Mouse (Mus musculus) erythroblast, embryonic 14.5 days (primary cell): ENCODE results near the gene Actr8.

ENCODE experiments used
- GATA1 ChIP-seq: IDR thresholded peaks from 2 replicates; pipeline ENCODE4 v1.6.1; 2012; ENCODE audit warnings: low read length, inconsistent platforms, mixed read lengths
- TAL1 ChIP-seq: IDR thresholded peaks from 3 replicates; pipeline ENCODE4 v1.6.1; 2012; ENCODE audit warnings: low read length, inconsistent platforms, mixed read lengths

DNA sequence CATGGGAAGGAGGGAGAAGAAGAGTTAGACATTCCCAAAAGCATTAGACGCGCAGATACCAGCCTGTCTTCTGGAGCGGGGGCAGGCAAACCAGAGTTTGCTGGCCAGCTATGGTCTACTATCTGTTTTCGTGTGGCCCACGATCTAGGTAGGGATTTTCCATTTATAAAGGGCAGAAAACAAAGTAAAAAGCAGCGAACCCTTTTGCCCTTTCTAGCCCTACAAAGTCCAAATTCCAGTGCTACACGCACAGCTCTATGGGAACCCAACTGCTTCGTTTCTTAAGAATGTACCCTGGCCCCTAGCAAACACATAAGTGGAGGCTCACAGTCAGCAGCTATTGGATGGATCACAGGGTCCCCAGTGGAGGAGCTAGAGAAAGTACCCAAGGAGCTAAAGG is 72.1 kb downstream of the Actr8 start:
- no peak for TF ChIP-seq GATA1
- no peak for TF ChIP-seq TAL1
